In genomic region chr11:60810046-60810965, GRCm38 (mm10) we compare ENCODE assay signal across 8 mouse cellular contexts. TPM values are rescaled to one million over a fixed set of nuclear protein-coding genes. Genes with fewer than 3 reads are reported as not detected.
DNase-seq lines count a peak whose midpoint lies in the region; ATAC-seq and TF ChIP-seq lines count a peak whose summit lies in the region.

No protein-coding gene starts in this region.

- peak overlapping the region; percentile 28; the same call in 1 of the 2 replicates for H3K9ac ChIP-seq in heart, postnatal 0 days (replicated peaks; ENCODE audit: low read depth, low read length)
- peak overlapping the region; percentile 62 for H3K9ac ChIP-seq in limb, embryonic 13.5 days
- H3K9ac ChIP-seq in stomach, embryonic 14.5 days (replicated peaks; ENCODE audit: low read depth, low read length) = peak overlapping the region; percentile 12; the same call in 1 of the 2 replicates

- no peak for ATAC-seq in heart, postnatal 0 days (ENCODE audit: insufficient read depth, low read depth)
- no peak for ATAC-seq in limb, embryonic 13.5 days (ENCODE audit: low FRiP score, low read depth)
- no peak for ATAC-seq in stomach, embryonic 14.5 days (ENCODE audit: insufficient number of reproducible peaks, insufficient read depth, low FRiP score, low read depth)

- no peaks in the 10 kb centered on the region for H3K4me1 ChIP-seq in cerebellum, adult 2 months (ENCODE audit: control insufficient read depth, insufficient read depth, low read length)
- peaks cover 39% of the 10 kb centered on the region for H3K4me1 ChIP-seq in E14TG2a.4 (replicated peaks; ENCODE audit: low read depth, low read length)
- H3K4me1 ChIP-seq in heart, postnatal 0 days (ENCODE audit: control insufficient read depth, insufficient read depth) = peaks cover 19% of the 10 kb centered on the region; the same call in 1 of the 2 replicates
- H3K4me1 ChIP-seq in limb, embryonic 13.5 days = peaks cover 27% of the 10 kb centered on the region
- peaks cover 20% of the 10 kb centered on the region; the same call in 1 of the 2 replicates for H3K4me1 ChIP-seq in stomach, embryonic 14.5 days (ENCODE audit: control insufficient read depth, insufficient read depth, low read length)

- no peak for TF ChIP-seq CTCF in cerebellum, adult 2 months (IDR thresholded peaks at IDR 0.05; ENCODE audit: borderline replicate concordance, insufficient read depth, low read depth, low read length)
- TF ChIP-seq CTCF in E14TG2a.4 (conservative IDR thresholded peaks at IDR 0.05; ENCODE audit: low read length) = no peak
- no peak for TF ChIP-seq CTCF in heart, postnatal 0 days (IDR thresholded peaks at IDR 0.05; ENCODE audit: low read depth)

- H3K9me3 ChIP-seq in E14TG2a.4 (ENCODE audit: low read length) = no peaks in the 10 kb centered on the region
- H3K9me3 ChIP-seq in heart, postnatal 0 days (replicated peaks; ENCODE audit: control insufficient read depth, low read length) = no peaks in the 10 kb centered on the region
- H3K9me3 ChIP-seq in limb, embryonic 13.5 days = no peaks in the 10 kb centered on the region
- H3K9me3 ChIP-seq in stomach, embryonic 14.5 days (ENCODE audit: control insufficient read depth, low read depth, low read length) = no peaks in the 10 kb centered on the region

- H3K36me3 ChIP-seq in E14TG2a.4 (ENCODE audit: insufficient read depth, low read length) = peaks cover 46% of the 10 kb centered on the region
- H3K36me3 ChIP-seq in heart, postnatal 0 days (replicated peaks; ENCODE audit: control insufficient read depth, insufficient read depth, low read length) = no peaks in the 10 kb centered on the region
- no peaks in the 10 kb centered on the region; the same call in 1 of the 2 replicates for H3K36me3 ChIP-seq in limb, embryonic 13.5 days
- H3K36me3 ChIP-seq in stomach, embryonic 14.5 days (ENCODE audit: control insufficient read depth, insufficient read depth, low read length) = no peaks in the 10 kb centered on the region

- whole genome bisulfite sequencing in cerebellum, adult 2 months = 20% methylated on average over 14 of the region's 14 CpGs
- 17% methylated on average over 14 of the region's 14 CpGs for WGBS in heart, postnatal 0 days
- WGBS in limb, embryonic 13.5 days = 10% methylated on average over 14 of the region's 14 CpGs
- WGBS in stomach, embryonic 14.5 days = 12% methylated on average over 14 of the region's 14 CpGs

- no peak for TF ChIP-seq POLR2A in cerebellum, adult 2 months (IDR thresholded peaks at IDR 0.05; ENCODE audit: borderline replicate concordance, insufficient read depth, low read length)

- H3K27ac ChIP-seq in cerebellum, adult 2 months (ENCODE audit: insufficient read depth, low read length) = no peak overlapping the region
- H3K27ac ChIP-seq in heart, postnatal 0 days (ENCODE audit: low read depth) = peak overlapping the region; percentile 33
- no peak overlapping the region for H3K27ac ChIP-seq in limb, embryonic 13.5 days
- peak overlapping the region; percentile 61 for H3K27ac ChIP-seq in stomach, embryonic 14.5 days (ENCODE audit: low read length)

- no peak for DNase-seq in cerebellum, adult 2 months
- DNase-seq in cerebellum, postnatal 14 days = no peak
- no peak for DNase-seq in heart, postnatal 0 days (ENCODE audit: low spot score)
- no peak for DNase-seq in gastrocnemius, adult 18-20 months (ENCODE audit: low spot score)
- no peak for DNase-seq in adrenal gland, postnatal 4 days (ENCODE audit: low spot score in 2 of 2)

- H3K4me3 ChIP-seq in cerebellum, adult 2 months (replicated peaks; ENCODE audit: insufficient read depth, low read depth, low read length) = peak overlapping the region; percentile 30
- peak overlapping the region; percentile 88 for H3K4me3 ChIP-seq in E14TG2a.4 (replicated peaks; ENCODE audit: low read length)
- H3K4me3 ChIP-seq in heart, postnatal 0 days (ENCODE audit: low read depth, low read length) = peak overlapping the region; percentile 44
- H3K4me3 ChIP-seq in limb, embryonic 13.5 days = peak overlapping the region; percentile 55
- H3K4me3 ChIP-seq in stomach, embryonic 14.5 days (ENCODE audit: low read depth, low read length) = peak overlapping the region; percentile 44

- TF ChIP-seq EP300 in heart, postnatal 0 days (IDR thresholded peaks at IDR 0.05; ENCODE audit: low read depth) = no peak

- H3K4me2 ChIP-seq in heart, postnatal 0 days (ENCODE audit: low read depth, low read length) = peak overlapping the region; percentile 60
- H3K4me2 ChIP-seq in limb, embryonic 13.5 days (replicated peaks) = peak overlapping the region; percentile 83
- peak overlapping the region; percentile 72 for H3K4me2 ChIP-seq in stomach, embryonic 14.5 days (replicated peaks; ENCODE audit: low read depth, low read length)

- H3K27me3 ChIP-seq in cerebellum, adult 2 months (ENCODE audit: control insufficient read depth, insufficient read depth, low read length) = no peaks in the 10 kb centered on the region
- no peaks in the 10 kb centered on the region for H3K27me3 ChIP-seq in E14TG2a.4 (ENCODE audit: insufficient read depth, low read length)
- no peaks in the 10 kb centered on the region for H3K27me3 ChIP-seq in heart, postnatal 0 days (ENCODE audit: control insufficient read depth, insufficient read depth, low read length)
- no peaks in the 10 kb centered on the region for H3K27me3 ChIP-seq in limb, embryonic 13.5 days
- H3K27me3 ChIP-seq in stomach, embryonic 14.5 days (ENCODE audit: control insufficient read depth, insufficient read depth, low read length) = no peaks in the 10 kb centered on the region

RNA-seq across cellular contexts. Expression of gene Shmt1, which starts 1.2 kb away (rescaled TPM):
- polyA plus RNA-seq in cerebellum, adult 2 months (2012; rRNA removed) = 3.3 and 4.5 TPM in 2 replicates
- total RNA-seq in heart, postnatal 0 days (2014; rRNA removed; ENCODE audit: low replicate concordance) = 34.6 and 77.7 TPM in 2 replicates
- 25.2 and 26.7 TPM in 2 replicates for polyA plus RNA-seq in heart, postnatal 0 days (2015; fragmentation: Nextera tagmentation; extraction: Ambion mirVana)
- polyA plus RNA-seq in limb, embryonic 13.5 days (2015; fragmentation: Nextera tagmentation; extraction: Ambion mirVana) = 47.9 and 52.2 TPM in 2 replicates
- 65.1 and 66.8 TPM in 2 replicates for polyA plus RNA-seq in stomach, embryonic 14.5 days (2014; fragmentation: Nextera tagmentation; extraction: Ambion mirVana)
- 10 to 100 TPM; 10.6 to 13.9 TPM for total RNA-seq in gastrocnemius, adult 18-20 months (2021)
- total RNA-seq in adrenal gland, postnatal 4 days (2021) = 100 to 1,000 TPM in 1 of 2 experiments, 10 to 100 TPM in 1; 93.3 to 105 TPM

RNA-seq across cellular contexts. Expression of gene Dhrs7b, which starts 20.1 kb away (rescaled TPM):
- 21.5 and 21.9 TPM in 2 replicates for polyA plus RNA-seq in cerebellum, adult 2 months (2012; rRNA removed)
- total RNA-seq in heart, postnatal 0 days (2014; rRNA removed; ENCODE audit: low replicate concordance) = 20.7 and 28.4 TPM in 2 replicates
- polyA plus RNA-seq in heart, postnatal 0 days (2015; fragmentation: Nextera tagmentation; extraction: Ambion mirVana) = 22.9 and 27.8 TPM in 2 replicates
- polyA plus RNA-seq in limb, embryonic 13.5 days (2015; fragmentation: Nextera tagmentation; extraction: Ambion mirVana) = 34.8 and 36.7 TPM in 2 replicates
- polyA plus RNA-seq in stomach, embryonic 14.5 days (2014; fragmentation: Nextera tagmentation; extraction: Ambion mirVana) = 36.9 and 37.2 TPM in 2 replicates
- total RNA-seq in gastrocnemius, adult 18-20 months (2021) = 10 to 100 TPM; 21.0 to 21.5 TPM
- 10 to 100 TPM; 23.5 to 24.3 TPM for total RNA-seq in adrenal gland, postnatal 4 days (2021)

RNA-seq across cellular contexts. Expression of gene Smcr8, which starts 33.0 kb away (rescaled TPM):
- 16.4 and 17.5 TPM in 2 replicates for polyA plus RNA-seq in cerebellum, adult 2 months (2012; rRNA removed)
- total RNA-seq in heart, postnatal 0 days (2014; rRNA removed; ENCODE audit: low replicate concordance) = 7.6 and 8.2 TPM in 2 replicates
- polyA plus RNA-seq in heart, postnatal 0 days (2015; fragmentation: Nextera tagmentation; extraction: Ambion mirVana) = 2.0 and 2.1 TPM in 2 replicates
- 5.4 and 7.0 TPM in 2 replicates for polyA plus RNA-seq in limb, embryonic 13.5 days (2015; fragmentation: Nextera tagmentation; extraction: Ambion mirVana)
- 7.0 and 7.8 TPM in 2 replicates for polyA plus RNA-seq in stomach, embryonic 14.5 days (2014; fragmentation: Nextera tagmentation; extraction: Ambion mirVana)
- 10 to 100 TPM; 18.4 to 18.5 TPM for total RNA-seq in gastrocnemius, adult 18-20 months (2021)
- total RNA-seq in adrenal gland, postnatal 4 days (2021) = 10 to 100 TPM; 21.8 to 23.2 TPM

RNA-seq across cellular contexts. Expression of gene Top3a, which starts 33.1 kb away (rescaled TPM):
- polyA plus RNA-seq in cerebellum, adult 2 months (2012; rRNA removed) = 6.8 and 7.2 TPM in 2 replicates
- 7.3 and 8.8 TPM in 2 replicates for total RNA-seq in heart, postnatal 0 days (2014; rRNA removed; ENCODE audit: low replicate concordance)
- polyA plus RNA-seq in heart, postnatal 0 days (2015; fragmentation: Nextera tagmentation; extraction: Ambion mirVana) = 3.8 and 4.4 TPM in 2 replicates
- 18.9 and 22.0 TPM in 2 replicates for polyA plus RNA-seq in limb, embryonic 13.5 days (2015; fragmentation: Nextera tagmentation; extraction: Ambion mirVana)
- polyA plus RNA-seq in stomach, embryonic 14.5 days (2014; fragmentation: Nextera tagmentation; extraction: Ambion mirVana) = 13.8 and 14.7 TPM in 2 replicates
- 1 to 10 TPM; 3.7 to 5.0 TPM for total RNA-seq in gastrocnemius, adult 18-20 months (2021)
- 10 to 100 TPM; 18.2 to 19.9 TPM for total RNA-seq in adrenal gland, postnatal 4 days (2021)

Comparison
In these comparisons a context has a peak if more than half of its experiments do, and no peak if none do; other contexts are left out.
1. H3K27ac ChIP-seq: peak in heart, postnatal 0 days (single experiment) and stomach, embryonic 14.5 days (single experiment); none in cerebellum, adult 2 months (single experiment) and limb, embryonic 13.5 days (single experiment).
2. H3K4me3 ChIP-seq: peak in every context shown above with its lines; median percentile 88 in E14TG2a.4; 55 in limb, embryonic 13.5 days; 44 in heart, postnatal 0 days; 44 in stomach, embryonic 14.5 days; 30 in cerebellum, adult 2 months.
3. H3K9ac ChIP-seq: peak in every context shown above with its lines; median percentile 62 in limb, embryonic 13.5 days; 28 in heart, postnatal 0 days; 12 in stomach, embryonic 14.5 days.
4. Peak in every context shown above with its lines, with median percentiles within 50 percentile points of each other: H3K4me2 ChIP-seq.